Mouse (Mus musculus) MEL (cell line): ENCODE results near the gene Lrrc4. TPM values are rescaled to one million over a fixed set of nuclear protein-coding genes. Genes with fewer than 3 reads are reported as not detected.

Source experiments
- DNase-seq: peaks from one replicate; pipeline ENCODE4 v3.0.0; 2011; ENCODE audit warnings: low read depth, low spot score
- H3K27ac ChIP-seq: 2 replicates; pipeline ENCODE4 v1.5.1; 2012; ENCODE audit warnings: low read depth, mild to moderate bottlenecking, control low read depth, low read length, moderate library complexity; ENCODE audit not compliant: control insufficient read depth
- H3K27me3 ChIP-seq, 2 experiments: fragments of 150-350 bp in 1 of 2; sonication (generic) in 1 of 2; 2 replicates each; pipeline ENCODE4 v1.6.1; 2012; ENCODE audit warnings: low read length in 2 of 2, mild to moderate bottlenecking in 2 of 2, improper control_type of control experiment in 1 of 2, moderate library complexity in 1 of 2; ENCODE audit not compliant: insufficient read depth in 2 of 2, control insufficient read depth in 1 of 2
- H3K36me3 ChIP-seq, 2 experiments: 2 replicates each; pipeline ENCODE4 v1.6.1; 2012 to 2014; ENCODE audit warnings: low read length in 2 of 2, improper control_type of control experiment in 1 of 2, inconsistent platforms in 1 of 2, mild to moderate bottlenecking in 1 of 2; ENCODE audit not compliant: insufficient read depth in 2 of 2, control insufficient read depth in 1 of 2
- H3K4me1 ChIP-seq, 2 experiments: fragments of 150-350 bp in 1 of 2; sonication (generic) in 1 of 2; 2 replicates each; pipeline ENCODE4 v1.6.1; 2012; ENCODE audit warnings: low read length in 2 of 2, improper control_type of control experiment in 1 of 2, mild to moderate bottlenecking in 1 of 2; ENCODE audit not compliant: insufficient read depth in 2 of 2, control insufficient read depth in 1 of 2
- H3K4me3 ChIP-seq, 2 experiments: fragments of 150-350 bp in 1 of 2; sonication (generic) in 1 of 2; 2 replicates each; pipeline ENCODE4 v1.5.1; 2012; ENCODE audit warnings: low read depth in 2 of 2, low read length in 2 of 2, mild to moderate bottlenecking in 2 of 2, moderate library complexity in 2 of 2, control low read depth in 1 of 2, improper control_type of control experiment in 1 of 2; ENCODE audit not compliant: control insufficient read depth in 1 of 2, insufficient read depth in 1 of 2
- H3K79me2 ChIP-seq: 2 replicates; pipeline ENCODE4 v1.6.1; 2012; ENCODE audit warnings: mild to moderate bottlenecking, low read length, moderate library complexity; ENCODE audit not compliant: control insufficient read depth, poor library complexity, insufficient read depth
- H3K9ac ChIP-seq: 2 replicates; pipeline ENCODE4 v1.6.1; 2012; ENCODE audit warnings: low read depth, mild to moderate bottlenecking, control low read depth, low read length, moderate library complexity; ENCODE audit not compliant: control insufficient read depth, poor library complexity, severe bottlenecking
- H3K9me3 ChIP-seq: fragments of 150-350 bp; sonication (generic); replicated peaks from 2 replicates; pipeline ENCODE4 v1.6.1; 2012; ENCODE audit warnings: mild to moderate bottlenecking, low read length, improper control_type of control experiment, moderate library complexity; ENCODE audit not compliant: insufficient read depth
- CHD1 ChIP-seq: IDR thresholded peaks from 2 replicates; pipeline ENCODE4 v1.6.1; 2012; ENCODE audit warnings: low read depth, mild to moderate bottlenecking, inconsistent platforms, low read length, improper control_type of control experiment
- CHD2 ChIP-seq: IDR thresholded peaks from 2 replicates; pipeline ENCODE4 v1.6.1; 2011; ENCODE audit warnings: low read length, improper control_type of control experiment
- CTCF ChIP-seq, 3 experiments: IDR thresholded peaks in 2 of 3; conservative IDR thresholded peaks in 1 of 3; 2 replicates each; pipeline ENCODE4 v1.5.1; 2011 to 2012; ENCODE audit warnings: low read length in 3 of 3, low read depth in 2 of 3, mild to moderate bottlenecking in 2 of 3, improper control_type of control experiment in 1 of 3, inconsistent platforms in 1 of 3, mixed read lengths in 1 of 3, moderate library complexity in 1 of 3; ENCODE audit not compliant: control insufficient read depth in 1 of 3, insufficient read depth in 1 of 3, poor library complexity in 1 of 3, severe bottlenecking in 1 of 3
- E2F4 ChIP-seq: IDR thresholded peaks from 2 replicates; pipeline ENCODE4 v1.6.1; 2011; ENCODE audit warnings: low read depth, low read length, improper control_type of control experiment, borderline replicate concordance
- ELF1 ChIP-seq: IDR thresholded peaks from 2 replicates; pipeline ENCODE4 v1.6.1; 2014; ENCODE audit warnings: low read depth, mild to moderate bottlenecking, inconsistent platforms, low read length, improper control_type of control experiment, moderate library complexity
- EP300 ChIP-seq, 2 experiments: IDR thresholded peaks; 2 replicates each; pipeline ENCODE4 v1.6.1; 2011; ENCODE audit warnings: improper control_type of control experiment in 2 of 2, low read length in 2 of 2, low read depth in 1 of 2, mild to moderate bottlenecking in 1 of 2
- GABPA ChIP-seq: IDR thresholded peaks from 2 replicates; pipeline ENCODE4 v1.6.1; 2012; ENCODE audit warnings: low read depth, mild to moderate bottlenecking, inconsistent platforms, low read length, improper control_type of control experiment, moderate library complexity
- GATA1 ChIP-seq: IDR thresholded peaks from 2 replicates; pipeline ENCODE4 v1.6.1; 2011; ENCODE audit warnings: low read depth, low read length, improper control_type of control experiment
- HCFC1 ChIP-seq: IDR thresholded peaks from 2 replicates; pipeline ENCODE4 v1.6.1; 2012; ENCODE audit warnings: low read depth, mild to moderate bottlenecking, inconsistent platforms, low read length, improper control_type of control experiment, moderate library complexity
- JUND ChIP-seq: IDR thresholded peaks from 2 replicates; pipeline ENCODE4 v1.6.1; 2011; ENCODE audit warnings: low read depth, mild to moderate bottlenecking, improper control_type of control experiment, low read length
- KAT2A ChIP-seq: conservative IDR thresholded peaks from 2 replicates; pipeline ENCODE4 v1.6.1; 2012; ENCODE audit warnings: low read depth, low read length, improper control_type of control experiment, inconsistent platforms
- MAX ChIP-seq: IDR thresholded peaks from 2 replicates; pipeline ENCODE4 v1.6.1; 2011; ENCODE audit warnings: low read length, improper control_type of control experiment
- MAZ ChIP-seq: IDR thresholded peaks from 2 replicates; pipeline ENCODE4 v1.6.1; 2012; ENCODE audit warnings: low read depth, mild to moderate bottlenecking, inconsistent platforms, low read length, improper control_type of control experiment
- MEF2A ChIP-seq: IDR thresholded peaks from 2 replicates; pipeline ENCODE4 v1.6.1; 2014; ENCODE audit warnings: low read depth, mild to moderate bottlenecking, inconsistent platforms, low read length, improper control_type of control experiment; ENCODE audit not compliant: poor library complexity, insufficient replicate concordance, severe bottlenecking; ENCODE audit errors: extremely low read depth
- MXI1 ChIP-seq: IDR thresholded peaks from 2 replicates; pipeline ENCODE4 v1.6.1; 2011; ENCODE audit warnings: mild to moderate bottlenecking, low read depth, low read length, improper control_type of control experiment
- MYB ChIP-seq: IDR thresholded peaks from 2 replicates; pipeline ENCODE4 v1.6.1; 2011; ENCODE audit warnings: mild to moderate bottlenecking, low read depth, low read length, improper control_type of control experiment
- RAD21 ChIP-seq: IDR thresholded peaks from 2 replicates; pipeline ENCODE4 v1.6.1; 2011; ENCODE audit warnings: mild to moderate bottlenecking, low read depth, low read length, improper control_type of control experiment
- SMC3 ChIP-seq: IDR thresholded peaks from 2 replicates; pipeline ENCODE4 v1.6.1; 2011; ENCODE audit warnings: low read depth, low read length, improper control_type of control experiment
- TBP ChIP-seq: IDR thresholded peaks from 2 replicates; pipeline ENCODE4 v1.8.0; 2011; ENCODE audit warnings: low read depth, low read length, improper control_type of control experiment
- TCF12 ChIP-seq: IDR thresholded peaks from 2 replicates; pipeline ENCODE4 v1.6.1; 2014; ENCODE audit warnings: low read depth, mild to moderate bottlenecking, inconsistent platforms, low read length, improper control_type of control experiment, moderate library complexity
- USF1 ChIP-seq: IDR thresholded peaks from 2 replicates; pipeline ENCODE4 v1.6.1; 2014; ENCODE audit warnings: low read depth, mild to moderate bottlenecking, inconsistent platforms, low read length, improper control_type of control experiment, moderate library complexity
- USF2 ChIP-seq, 2 experiments: IDR thresholded peaks; 2 replicates each; pipeline ENCODE4 v1.6.1; 2011 to 2012; ENCODE audit warnings: improper control_type of control experiment in 2 of 2, low read length in 2 of 2, borderline replicate concordance in 1 of 2, inconsistent platforms in 1 of 2, low read depth in 1 of 2, mild to moderate bottlenecking in 1 of 2; ENCODE audit not compliant: insufficient read depth in 1 of 2
- ZC3H11A ChIP-seq: IDR thresholded peaks from 2 replicates; pipeline ENCODE4 v1.6.1; 2012; ENCODE audit warnings: low read depth, mild to moderate bottlenecking, inconsistent platforms, low read length, improper control_type of control experiment
- ZKSCAN1 ChIP-seq: IDR thresholded peaks from 2 replicates; pipeline ENCODE4 v1.6.1; 2012; ENCODE audit warnings: low read depth, mild to moderate bottlenecking, inconsistent platforms, low read length, improper control_type of control experiment, moderate library complexity
- ZMIZ1 ChIP-seq: IDR thresholded peaks from 2 replicates; pipeline ENCODE4 v1.6.1; 2012; ENCODE audit warnings: low read depth, mild to moderate bottlenecking, inconsistent platforms, low read length, improper control_type of control experiment, moderate library complexity
- polyA plus RNA-seq, 2 experiments: library from polyadenylated mRNA; stranded (reverse) in 1 of 2; unstranded in 1 of 2; fragments of >175 nt in 1 of 2; fragments of >200 nt in 1 of 2; gene quantifications; 2 replicates each; pipeline versions ENCODE4 v1.2.1 to v1.2.4; 2012; ENCODE audit warnings: low replicate concordance in 2 of 2, low read depth in 1 of 2; ENCODE audit not compliant: insufficient read length in 2 of 2, insufficient read depth in 1 of 2, missing spikeins in 1 of 2
- total RNA-seq: library from RNA; depleted of rRNA; stranded (reverse); fragments of 300-350 nt; gene quantifications from 2 replicates; pipeline ENCODE4 v1.2.3, GENCODE M21; 2012

Gene Lrrc4
- total and polyA plus RNA-seq, 3 experiments: 0.07 to 0.12 TPM; not detected in 1

- H3K9me3 ChIP-seq: no peaks in the 10 kb centered on the region
- H3K27me3 ChIP-seq: no peaks in the 10 kb centered on the region
- TF ChIP-seq MEF2A (no peak), USF2 (IDR thresholded peaks at IDR 0.05; ENCODE audit: borderline replicate concordance in 1 of 2, insufficient read depth in 1 of 2, low read depth in 1 of 2, low read length in 2 of 2) (no peak), TCF12 (no peak), CTCF (IDR thresholded peaks at IDR 0.05 in 2 of 3, conservative IDR thresholded peaks at IDR 0.05 in 1 of 3; ENCODE audit: control insufficient read depth in 1 of 3, insufficient read depth in 1 of 3, low read depth in 2 of 3, low read length in 3 of 3, poor library complexity in 1 of 3, severe bottlenecking in 1 of 3) (no peak), ZKSCAN1 (no peak), ZC3H11A (no peak), GABPA (no peak), EP300 (IDR thresholded peaks at IDR 0.05; ENCODE audit: low read depth in 1 of 2, low read length in 2 of 2) (no peak), E2F4 (no peak), SMC3 (no peak), MAZ (no peak), CHD2 (no peak), HCFC1 (no peak)
- TF ChIP-seq, all 39 proteins: peak for 0
- no peak overlapping the region for H3K4me3 ChIP-seq
- no peaks in the 10 kb centered on the region for H3K79me2 ChIP-seq
- H3K4me1 ChIP-seq: no peaks in the 10 kb centered on the region
- no peaks in the 10 kb centered on the region; a peak in 1 of 4 replicates for H3K36me3 ChIP-seq
- DNase-seq: no peak
- H3K27ac ChIP-seq: no peak overlapping the region
- H3K9ac ChIP-seq: no peak overlapping the region
These were observed 18.5 kb downstream of the Lrrc4 start for GRCm38 (mm10) chr6:28813057-28813456.

DNA sequence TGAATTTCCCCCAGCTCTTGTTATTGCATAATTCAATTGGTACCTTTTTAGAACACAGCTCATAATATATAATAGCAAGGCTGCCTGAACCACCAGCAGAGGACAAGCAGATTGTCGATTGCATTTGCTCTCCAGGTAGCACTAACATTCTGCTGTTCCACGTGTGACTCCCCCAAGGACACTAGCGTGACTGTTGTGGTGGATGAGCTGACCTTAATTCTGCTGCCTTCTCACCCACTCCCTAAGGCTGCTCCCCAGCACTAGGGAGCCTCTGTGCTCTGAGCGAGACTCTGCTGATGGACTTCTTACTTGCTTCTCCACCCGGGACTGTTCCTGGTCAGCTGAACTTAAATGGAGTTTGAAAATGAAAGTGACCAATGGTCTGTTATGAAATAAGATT, 26.8 kb downstream of the Lrrc4 start:
- Histone ChIP-seq H3K9ac (no peak overlapping the region), H3K4me1 (no peaks in the 10 kb centered on the region), H3K4me3 (no peak overlapping the region), H3K27ac (no peak overlapping the region), H3K27me3 (no peaks in the 10 kb centered on the region), H3K9me3 (no peaks in the 10 kb centered on the region), H3K36me3 (peaks cover 0 to 13% of the 10 kb centered on the region in 2 experiments; a peak in 2 of 4 replicates)
- DNase-seq: no peak
- TF ChIP-seq JUND: no peak
- no peak for TF ChIP-seq TBP
- no peak for TF ChIP-seq MXI1
- TF ChIP-seq TCF12: no peak
- no peak for TF ChIP-seq MAZ
- TF ChIP-seq EP300 (IDR thresholded peaks at IDR 0.05; ENCODE audit: low read depth in 1 of 2, low read length in 2 of 2): no peak
- TF ChIP-seq KAT2A: no peak
- TF ChIP-seq MYB: no peak
- TF ChIP-seq MEF2A: no peak
- TF ChIP-seq GATA1: no peak
- TF ChIP-seq RAD21: no peak
- no peak for TF ChIP-seq CTCF (IDR thresholded peaks at IDR 0.05 in 2 of 3, conservative IDR thresholded peaks at IDR 0.05 in 1 of 3; ENCODE audit: control insufficient read depth in 1 of 3, insufficient read depth in 1 of 3, low read depth in 2 of 3, low read length in 3 of 3, poor library complexity in 1 of 3, severe bottlenecking in 1 of 3)
- no peak for TF ChIP-seq MAX
- TF ChIP-seq ZMIZ1: no peak
- no peak for TF ChIP-seq CHD1
- no peak for TF ChIP-seq ELF1
- no peak for TF ChIP-seq USF1
- TF ChIP-seq, all 39 proteins: peak for 0
- H3K79me2 ChIP-seq: no peaks in the 10 kb centered on the region
